Mouse (Mus musculus): Measurements from ENCODE around the gene Slc6a16.
"Not testable (repeated sequence)": the region's sequence is repeated elsewhere in the genome, so short reads cannot be mapped to it uniquely, and the experiment has no call there.

Slc6a16 gene

GRCm38 (mm10) chr7:45253806-45254205 lies 12.9 kb downstream of the Slc6a16 start:
- no peak for DNase-seq (ENCODE audit: low read depth, low spot score)

DNA sequence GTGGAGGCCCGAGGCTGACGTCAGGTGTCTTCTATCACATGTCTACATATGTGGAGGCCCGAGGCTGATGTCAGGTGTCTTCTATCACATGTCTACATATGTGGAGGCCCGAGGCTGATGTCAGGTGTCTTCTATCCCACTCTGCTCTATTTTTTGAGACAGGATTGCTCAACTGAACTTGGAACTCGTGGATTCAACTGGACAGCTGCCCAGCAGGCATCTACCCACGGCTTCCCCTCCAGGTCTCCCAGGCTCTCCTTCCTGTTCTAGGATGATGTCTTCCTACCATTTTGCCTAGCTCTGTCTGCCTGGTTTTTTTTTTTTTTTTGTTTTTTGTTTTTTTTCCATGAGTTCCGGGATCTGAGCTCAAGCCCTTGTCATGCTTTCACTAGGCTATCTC lies 14.9 kb downstream of the Slc6a16 start:
- not testable (repeated sequence) for DNase-seq (ENCODE audit: low read depth, low spot score)

- DNase-seq (ENCODE audit: low read depth, low spot score): no peak
Measured at GRCm38 (mm10) chr7:45257063-45257840, 16.4 kb downstream of the Slc6a16 start.

DNA sequence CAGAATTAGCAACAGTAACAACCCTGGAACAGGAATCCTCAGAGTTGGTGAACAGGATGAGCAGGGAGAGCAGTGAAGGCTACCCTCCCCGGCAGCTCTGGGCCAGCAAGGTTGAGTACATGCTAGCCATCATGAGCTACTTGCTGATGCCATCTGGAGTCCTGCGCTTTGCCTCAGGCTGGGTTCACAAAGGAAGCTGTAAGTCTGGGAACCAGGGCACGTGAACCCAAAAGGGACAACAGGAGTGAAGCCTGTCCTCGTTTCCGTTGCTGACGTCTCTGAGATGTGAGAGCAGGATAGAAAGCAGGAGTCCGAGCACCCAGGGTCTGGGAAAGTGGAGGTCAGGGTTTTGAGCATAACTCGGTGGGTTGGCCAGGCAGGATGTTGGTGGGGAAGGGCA lies 18.4 kb downstream of the Slc6a16 start:
- no peak for DNase-seq (ENCODE audit: low read depth, low spot score)

- no peak for DNase-seq (ENCODE audit: low read depth, low spot score)
Measured at GRCm38 (mm10) chr7:45262266-45262665, 21.4 kb downstream of the Slc6a16 start.

DNA sequence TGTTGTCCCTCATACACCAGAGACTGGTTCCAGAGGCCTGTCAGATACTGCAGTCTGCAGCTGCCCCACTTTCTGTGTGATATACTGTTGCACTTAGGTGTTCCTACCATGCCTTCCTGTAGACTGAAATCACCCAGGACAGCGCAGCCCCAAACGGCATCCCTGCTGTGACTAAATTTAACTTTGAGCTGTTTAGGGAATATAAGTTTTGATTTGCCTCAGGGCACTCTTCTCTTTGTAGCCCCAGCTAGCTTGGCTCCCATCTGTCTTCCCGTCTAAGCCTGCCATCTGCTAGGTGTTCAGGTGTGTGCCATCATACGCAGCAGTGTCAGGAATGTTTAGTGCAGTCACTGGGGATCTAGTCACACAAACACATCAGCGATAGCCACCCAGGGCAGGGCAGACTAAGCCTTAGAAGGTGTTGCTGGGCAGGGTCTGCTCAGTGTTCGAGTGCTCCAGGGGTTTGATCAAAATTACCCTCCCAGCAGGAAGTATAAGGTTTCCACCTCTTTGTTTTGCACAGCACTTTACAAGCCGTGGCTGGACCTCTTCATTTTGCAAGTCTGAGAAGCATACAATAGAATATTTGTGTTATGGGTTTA lies 22.2 kb downstream of the Slc6a16 start:
- DNase-seq (ENCODE audit: low read depth, low spot score): no peak

DNA sequence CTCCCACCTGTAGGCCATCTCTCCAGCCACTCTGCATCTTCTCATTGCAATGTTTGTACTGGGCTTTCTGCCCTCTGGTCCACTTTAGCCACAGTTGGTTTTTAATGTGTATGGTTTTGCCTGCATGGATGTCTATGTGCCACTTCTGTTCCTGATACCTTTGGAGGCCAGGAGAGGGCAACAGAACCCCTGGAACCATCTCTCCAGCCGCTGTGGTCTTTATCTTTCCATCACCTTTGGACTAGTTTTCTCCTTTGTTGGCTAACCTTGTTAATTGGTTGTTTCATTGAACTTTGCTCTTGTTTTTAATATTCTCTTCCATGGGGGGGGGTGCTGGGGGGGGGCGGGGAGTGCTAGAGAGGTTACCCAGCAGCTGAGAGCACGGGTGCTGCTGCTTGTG lies 23.5 kb downstream of the Slc6a16 start:
- DNase-seq (ENCODE audit: low read depth, low spot score): no peak

- DNase-seq (ENCODE audit: low read depth, low spot score): no peak
Measured at GRCm38 (mm10) chr7:45265518-45265917, 24.6 kb downstream of the Slc6a16 start.

DNA sequence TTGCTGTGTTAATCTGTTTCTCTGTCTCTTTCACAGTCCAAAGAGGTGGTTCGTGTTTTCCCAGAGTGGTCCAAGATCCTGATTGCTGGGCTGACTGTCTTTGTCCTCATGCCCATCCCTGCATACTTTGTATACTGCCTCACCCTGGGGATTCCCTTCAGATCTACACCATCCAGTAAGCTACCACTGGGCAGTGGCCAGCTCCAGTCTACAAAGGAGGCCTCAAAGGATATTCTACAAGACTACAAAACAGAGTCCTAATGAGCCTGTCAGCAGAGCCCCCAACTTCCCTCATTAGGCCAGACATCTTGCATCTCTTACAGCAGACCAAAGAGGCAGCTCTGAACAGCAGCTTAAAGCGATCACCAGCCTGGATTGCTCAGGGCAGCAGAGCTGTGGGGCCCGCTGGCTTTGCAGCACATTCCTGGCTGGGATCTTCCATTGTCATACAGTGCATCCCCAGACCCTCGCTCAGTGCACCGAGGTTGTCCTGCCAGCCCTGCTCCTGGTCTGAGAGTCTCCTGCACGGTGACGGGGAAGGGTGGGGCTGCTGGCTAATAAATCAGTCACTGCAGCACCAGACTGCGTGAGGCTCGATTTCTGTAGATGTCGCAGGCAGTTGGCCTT lies 32.0 kb downstream of the Slc6a16 start:
- no peak for DNase-seq (ENCODE audit: low read depth, low spot score)

DNA sequence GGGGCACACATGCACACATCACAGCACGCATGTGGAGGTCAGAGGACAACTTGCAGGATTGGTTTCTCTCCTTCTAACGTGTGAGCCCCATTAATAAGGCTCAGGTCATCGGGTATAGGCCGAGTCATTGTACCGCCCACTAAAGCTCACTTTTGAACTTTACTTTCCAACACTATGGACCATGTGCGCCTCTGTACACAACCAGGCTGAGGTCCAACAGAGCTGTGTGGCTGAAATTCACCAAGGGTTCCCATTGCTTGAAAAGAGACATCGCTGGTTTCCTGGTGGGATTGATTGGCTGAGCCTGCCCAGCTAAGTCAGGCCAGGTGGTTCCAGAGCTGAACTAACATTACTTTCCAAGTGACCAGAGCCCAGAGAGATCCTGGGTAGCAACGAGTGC lies 32.8 kb downstream of the Slc6a16 start:
- no peak for DNase-seq (ENCODE audit: low read depth, low spot score)

DNA sequence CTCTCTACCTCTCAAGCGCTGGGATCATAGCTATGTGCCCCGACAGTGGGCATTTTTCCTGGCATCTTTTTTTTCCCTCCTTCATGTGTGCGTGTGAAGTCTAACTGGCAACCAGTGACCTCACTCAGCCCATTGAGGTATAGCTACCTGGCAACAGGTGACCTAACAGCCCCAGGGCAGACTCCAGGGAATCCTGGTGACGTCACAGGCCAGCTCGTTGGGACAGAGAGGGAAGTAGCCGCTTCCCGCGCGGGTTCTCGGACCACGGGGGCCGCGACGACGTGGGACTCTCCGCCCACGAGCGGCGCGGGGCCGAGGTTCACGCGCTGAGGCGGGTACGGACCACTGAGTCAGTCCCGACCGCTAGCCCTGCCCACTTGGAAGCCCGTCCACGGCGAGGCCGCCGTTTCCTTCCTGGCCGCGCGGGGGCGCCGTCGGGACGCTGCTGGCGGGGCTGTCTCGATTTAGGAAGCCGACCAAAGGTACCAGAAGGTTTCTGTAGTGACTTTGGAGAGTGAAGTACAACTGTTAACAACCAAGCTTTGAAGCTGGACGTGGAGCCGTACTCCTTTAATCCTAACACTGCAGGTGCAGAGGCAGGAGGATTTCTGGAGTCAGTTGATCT lies 36.4 kb downstream of the Slc6a16 start, which contains the start of gene Slc6a21:
TSS of gene Slc6a21 (plus strand) at position 378 of the 625 bp plus-strand sequence.
- peak; percentile 37 for DNase-seq (ENCODE audit: low read depth, low spot score)

GRCm38 (mm10) chr7:45286486-45286885 lies 45.6 kb downstream of the Slc6a16 start:
- DNase-seq (ENCODE audit: low read depth, low spot score): no peak

DNA sequence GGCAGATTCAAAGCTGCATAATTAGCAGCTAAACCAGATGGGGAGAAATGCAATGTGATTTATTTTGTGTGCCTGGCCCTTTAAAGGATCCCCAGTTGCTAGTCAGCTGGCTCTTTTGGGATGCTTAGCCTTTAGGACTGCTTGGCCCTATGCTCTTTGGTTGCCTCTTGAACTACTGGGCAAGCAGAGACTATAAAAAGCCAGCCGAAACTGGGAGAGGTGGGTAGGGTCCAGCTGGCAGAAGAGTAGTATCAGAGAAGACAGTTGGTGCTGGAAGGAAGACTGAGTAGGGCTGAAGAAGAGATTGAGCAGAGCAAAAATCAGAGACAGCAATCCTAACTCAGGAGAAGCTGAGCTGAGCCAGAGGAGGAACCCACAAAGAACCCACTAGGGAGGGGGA lies 55.7 kb downstream of the Slc6a16 start:
- no peak for DNase-seq (ENCODE audit: low read depth, low spot score)

DNA sequence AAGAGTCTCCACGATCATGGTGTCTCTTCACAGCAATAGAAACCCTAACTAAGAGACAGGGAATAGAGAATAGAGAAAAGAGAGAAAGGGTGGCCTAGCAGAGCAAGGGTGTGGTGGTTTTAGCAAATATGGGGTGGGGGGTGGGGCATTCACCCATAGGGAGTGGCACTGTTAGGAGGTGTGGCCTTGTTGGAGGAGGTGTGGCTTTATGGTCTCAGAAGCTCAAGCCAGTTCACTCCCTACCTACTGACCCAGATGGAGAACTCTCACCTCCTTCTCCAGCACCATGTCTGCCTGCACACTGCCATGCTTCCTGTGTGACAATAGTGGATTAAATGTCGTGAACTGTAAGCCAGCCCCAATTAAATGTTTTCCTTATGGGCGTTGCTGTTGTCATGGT lies 56.7 kb downstream of the Slc6a16 start:
- no peak for DNase-seq (ENCODE audit: low read depth, low spot score)

DNA sequence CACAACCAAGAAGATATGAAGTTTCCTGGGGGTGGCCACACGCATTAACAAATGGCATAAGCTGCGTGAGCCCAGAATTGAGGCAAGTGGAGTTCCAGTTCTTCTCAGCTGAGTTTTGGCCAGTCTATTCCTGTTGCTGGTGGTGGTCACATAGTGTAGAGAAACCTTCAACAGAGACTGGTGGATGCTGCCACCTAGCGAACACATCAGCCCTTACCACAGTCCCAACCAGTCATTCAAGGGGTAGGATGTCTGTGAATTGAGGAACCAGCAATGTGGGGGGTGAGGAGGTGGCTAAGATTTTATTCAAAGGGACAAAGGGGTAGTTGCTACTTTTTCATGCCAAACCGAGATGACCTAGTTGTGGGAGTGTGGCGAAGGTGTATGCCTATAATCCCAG lies 58.9 kb downstream of the Slc6a16 start:
- peak; percentile 73 for DNase-seq (ENCODE audit: low read depth, low spot score)

- no peak for DNase-seq (ENCODE audit: low read depth, low spot score)
Measured at GRCm38 (mm10) chr7:45300270-45300669, 59.4 kb downstream of the Slc6a16 start.

- no peak for DNase-seq (ENCODE audit: low read depth, low spot score)
Measured at GRCm38 (mm10) chr7:45302626-45303025, 61.7 kb downstream of the Slc6a16 start.

- no peak for DNase-seq (ENCODE audit: low read depth, low spot score)
Measured at GRCm38 (mm10) chr7:45304869-45305268, 64.0 kb downstream of the Slc6a16 start.

- peak; percentile 77 for DNase-seq (ENCODE audit: low read depth, low spot score)
Measured at GRCm38 (mm10) chr7:45305275-45305674, 64.4 kb downstream of the Slc6a16 start.

GRCm38 (mm10) chr7:45308551-45309240 lies 67.8 kb downstream of the Slc6a16 start:
- DNase-seq (ENCODE audit: low read depth, low spot score): no peak

GRCm38 (mm10) chr7:45309455-45309854 lies 68.6 kb downstream of the Slc6a16 start:
- peak; percentile 51 for DNase-seq (ENCODE audit: low read depth, low spot score)

DNA sequence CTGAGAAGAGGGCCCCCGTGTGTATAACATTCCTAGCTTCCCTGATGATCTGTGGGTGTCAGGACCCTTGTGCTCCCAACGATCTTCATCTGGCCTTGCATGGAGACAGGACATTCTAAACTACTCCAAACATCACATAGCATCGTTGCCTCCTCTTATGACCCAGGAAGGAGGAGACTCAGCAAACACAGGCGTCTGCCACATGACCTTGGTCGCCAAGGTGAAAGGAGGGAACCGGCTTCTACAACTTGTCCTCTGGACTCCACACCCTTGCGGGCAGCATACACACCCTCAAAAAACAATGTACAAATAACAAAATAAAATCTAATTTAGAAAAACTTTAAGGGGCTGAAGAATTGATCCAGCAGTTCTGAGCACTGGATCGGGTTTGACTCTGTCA lies 71.1 kb downstream of the Slc6a16 start:
- no peak for DNase-seq (ENCODE audit: low read depth, low spot score)
